Mouse (Mus musculus) bone marrow, adult 2 months (tissue): Measurements from ENCODE around the gene Chrng.

Experiments
- CTCF ChIP-seq: fragments of 200-500 bp; IDR thresholded peaks from 2 replicates; pipeline ENCODE4 v1.5.1; 2011; ENCODE audit warnings: low read length, control low read depth; ENCODE audit not compliant: control insufficient read depth, insufficient read depth
- POLR2A ChIP-seq: fragments of 200-500 bp; IDR thresholded peaks from 2 replicates; pipeline ENCODE4 v1.6.1; 2011; ENCODE audit warnings: low read depth, mild to moderate bottlenecking, control low read depth, low read length, borderline replicate concordance; ENCODE audit not compliant: control insufficient read depth

- no peak for TF ChIP-seq POLR2A
- TF ChIP-seq CTCF = no peak
These were observed 7.0 kb downstream of the Chrng start for GRCm38 (mm10) chr1:87211431-87211830.
